Mouse (Mus musculus) megakaryocyte-erythroid progenitor cell, adult 5 weeks (primary cell): ENCODE results near the gene Olfr1535. TPM values are rescaled to one million over a fixed set of nuclear protein-coding genes. Genes with fewer than 3 reads are reported as not detected.

Experiments
- polyA plus RNA-seq: library from polyadenylated mRNA; stranded (reverse); fragments of >175 nt; gene quantifications from 2 replicates; pipeline ENCODE4 v1.2.3, GENCODE M21; 2012

Gene Olfr1535
- not detected in 2 replicates for polyA plus RNA-seq

DNA sequence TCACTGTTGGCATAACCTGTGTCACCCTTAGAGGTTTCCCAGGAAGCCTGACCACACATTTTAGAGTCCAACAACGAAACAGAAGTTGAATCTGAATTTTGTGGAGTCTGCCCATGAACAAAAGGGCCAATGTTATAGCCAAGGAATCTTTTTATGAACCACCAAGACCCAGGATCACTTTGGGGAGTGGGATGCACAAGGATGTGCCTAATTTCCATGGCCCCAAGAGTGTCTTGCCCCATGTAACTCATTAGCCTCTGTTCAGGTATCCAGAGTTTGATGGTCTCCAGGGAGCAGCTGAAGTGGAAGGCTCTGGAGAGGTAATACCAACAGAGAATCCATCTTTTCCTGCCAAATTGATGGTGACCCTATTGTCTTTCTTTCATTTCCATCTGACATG, at the start of gene Olfr1535:
Gene Olfr1535, minus strand, starts transcription at position 101 of the 400 bp plus-strand sequence.

GRCm38 (mm10) chr13:21581659-21582058, 22.0 kb upstream of the Olfr1535 start, which contains the start of gene Olfr1364:
Olfr1364 (minus strand) TSS chr13:21581759.

GRCm38 (mm10) chr13:21542708-21543107, 17.0 kb downstream of the Olfr1535 start, which contains the start of gene Olfr1366:
Olfr1366 (minus strand) TSS chr13:21542808.

DNA sequence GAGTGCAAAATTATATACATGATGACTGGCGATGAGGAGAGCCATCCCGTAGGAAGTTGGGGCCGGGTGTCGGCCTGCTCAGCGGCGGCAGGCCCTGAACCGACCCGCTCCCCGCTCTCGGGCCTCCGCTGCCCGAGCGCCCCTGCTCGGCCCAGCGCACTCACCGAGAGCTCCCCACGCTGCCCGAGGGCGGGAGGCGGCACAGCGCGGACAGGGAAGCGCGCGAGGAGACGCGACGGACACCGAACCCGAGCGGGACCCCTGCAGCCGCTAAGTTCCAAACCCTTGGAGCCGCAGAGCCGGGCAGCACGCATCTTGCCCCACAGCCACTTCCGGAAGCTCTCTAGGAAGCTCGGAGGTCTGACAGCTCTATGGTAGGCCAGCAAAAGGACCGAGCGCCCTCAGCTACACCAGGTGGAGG, 28.9 kb downstream of the Olfr1535 start, which contains the start of gene Zkscan8:
Gene Zkscan8, minus strand, starts transcription at position 340 of the 421 bp plus-strand sequence.

Other genes starting within 250 kb of the Olfr1535 start
- not detected in 2 replicates for gene Gpx6, start 247.8 kb downstream of the Olfr1535 start, polyA plus RNA-seq
- gene Olfr1367, start 213.0 kb downstream of the Olfr1535 start, polyA plus RNA-seq = not detected in 2 replicates
- gene Zscan12, start 197.1 kb downstream of the Olfr1535 start, polyA plus RNA-seq = 1.9 and 2.0 TPM in 2 replicates
- 4.7 and 4.8 TPM in 2 replicates for gene Zkscan3, start 157.1 kb downstream of the Olfr1535 start, polyA plus RNA-seq
- gene Pgbd1, start 118.8 kb downstream of the Olfr1535 start, polyA plus RNA-seq = 0.14 and 0.18 TPM in 2 replicates
- gene Zscan26, start 106.2 kb downstream of the Olfr1535 start, polyA plus RNA-seq = 2.0 and 2.2 TPM in 2 replicates
- 0.14 and 0.33 TPM in 2 replicates for gene Nkapl, start 91.4 kb downstream of the Olfr1535 start, polyA plus RNA-seq
- gene Zkscan4, start 81.0 kb downstream of the Olfr1535 start, polyA plus RNA-seq = 0.16 TPM in 1 of 2 replicates, not detected in the other
- not detected in 2 replicates for gene Gm10065, start 80.5 kb downstream of the Olfr1535 start, polyA plus RNA-seq
- gene AK157302, start 64.7 kb downstream of the Olfr1535 start, polyA plus RNA-seq = not detected in 2 replicates
- gene Gm11273, start 58.5 kb downstream of the Olfr1535 start, polyA plus RNA-seq = 31.4 and 32.2 TPM in 2 replicates
- gene Zkscan8, start 28.8 kb downstream of the Olfr1535 start, polyA plus RNA-seq = 1.0 and 1.8 TPM in 2 replicates
- not detected in 2 replicates for gene Olfr1366, start 17.1 kb downstream of the Olfr1535 start, polyA plus RNA-seq
- not detected in 2 replicates for gene Olfr1364, start 21.9 kb upstream of the Olfr1535 start, polyA plus RNA-seq
- not detected in 2 replicates for gene Olfr1362, start 54.1 kb upstream of the Olfr1535 start, polyA plus RNA-seq
- gene Olfr11, start 82.6 kb upstream of the Olfr1535 start, polyA plus RNA-seq = not detected in 2 replicates
- gene Olfr1361, start 103.5 kb upstream of the Olfr1535 start, polyA plus RNA-seq = 0.03 TPM in 1 of 2 replicates, not detected in the other
- gene Olfr1360, start 117.5 kb upstream of the Olfr1535 start, polyA plus RNA-seq = not detected in 2 replicates
- gene Olfr1359, start 138.2 kb upstream of the Olfr1535 start, polyA plus RNA-seq = not detected in 2 replicates
- 1.1 and 2.1 TPM in 2 replicates for gene Hist1h2bl, start 156.2 kb upstream of the Olfr1535 start, polyA plus RNA-seq
- 16.6 and 27.9 TPM in 2 replicates for gene Hist1h2ai, start 156.5 kb upstream of the Olfr1535 start, polyA plus RNA-seq
- gene Hist1h3h, start 157.8 kb upstream of the Olfr1535 start, polyA plus RNA-seq = 27.0 and 31.9 TPM in 2 replicates
- 1.7 and 4.9 TPM in 2 replicates for gene Hist1h2bm, start 162.2 kb upstream of the Olfr1535 start, polyA plus RNA-seq
- 2.5 and 5.2 TPM in 2 replicates for gene Hist1h4j, start 175.2 kb upstream of the Olfr1535 start, polyA plus RNA-seq
- 19.1 and 29.2 TPM in 2 replicates for gene Hist1h4k, start 190.6 kb upstream of the Olfr1535 start, polyA plus RNA-seq
- 83.4 and 107 TPM in 2 replicates for gene Hist1h2ak, start 193.9 kb upstream of the Olfr1535 start, polyA plus RNA-seq
- 6.8 and 17.1 TPM in 2 replicates for gene Hist1h2bn, start 194.2 kb upstream of the Olfr1535 start, polyA plus RNA-seq
- 5.0 and 8.4 TPM in 2 replicates for gene Hist1h1b, start 220.7 kb upstream of the Olfr1535 start, polyA plus RNA-seq
- 37.8 and 49.3 TPM in 2 replicates for gene Hist1h3i, start 223.5 kb upstream of the Olfr1535 start, polyA plus RNA-seq
- 29.4 and 41.7 TPM in 2 replicates for gene Hist1h2an, start 227.3 kb upstream of the Olfr1535 start, polyA plus RNA-seq
- 0.74 TPM in 2 replicates for gene Hist1h2bp, start 227.6 kb upstream of the Olfr1535 start, polyA plus RNA-seq